Mouse (Mus musculus) megakaryocyte, embryonic 14.5 days (primary cell): ENCODE measurements at regions not wholly inside any gene's neighbourhood (a gene's known extent, or its start where the extent isn't known, plus 50 kb on each side); places are given as distances from the start of the nearest gene placed in this dataset.

Experiments
- FLI1 ChIP-seq: IDR thresholded peaks from 2 replicates; pipeline ENCODE4 v1.6.1; 2012; ENCODE audit warnings: low read length, inconsistent platforms, mixed read lengths
- GATA1 ChIP-seq: IDR thresholded peaks from 3 replicates; pipeline ENCODE4 v1.6.1; 2012; ENCODE audit warnings: mixed read lengths, low read length, inconsistent platforms, borderline replicate concordance

- TF ChIP-seq GATA1 (no peak), FLI1 (no peak)
These were observed 73.3 kb downstream of the Zfp36l2 start for GRCm38 (mm10) chr17:84114279-84114994.
